Mouse (Mus musculus) cerebellum, adult 2 months (tissue): Measurements from ENCODE around the gene Abca2. TPM values are rescaled to one million over a fixed set of nuclear protein-coding genes. Genes with fewer than 3 reads are reported as not detected.

ENCODE experiments used
- DNase-seq, 2 experiments: peaks; one replicate each; pipeline ENCODE4 v3.0.0; 2021
- H3K27ac ChIP-seq: fragments of 200-500 bp; 2 replicates; pipeline ENCODE4 v1.5.1; 2012; ENCODE audit warnings: low read length, control low read depth, inconsistent platforms; ENCODE audit not compliant: insufficient read depth
- H3K27me3 ChIP-seq: fragments of 200-500 bp; 2 replicates; pipeline ENCODE4 v1.6.1; 2012; ENCODE audit warnings: inconsistent platforms, mild to moderate bottlenecking, low read length, moderate library complexity; ENCODE audit not compliant: control insufficient read depth, insufficient read depth
- H3K4me1 ChIP-seq: fragments of 200-500 bp; 2 replicates; pipeline ENCODE4 v1.6.1; 2011; ENCODE audit warnings: low read length; ENCODE audit not compliant: control insufficient read depth, insufficient read depth
- H3K4me3 ChIP-seq: fragments of 200-500 bp; replicated peaks from 2 replicates; pipeline ENCODE3; 2011; ENCODE audit warnings: mild to moderate bottlenecking, low read depth, low read length, control low read depth; ENCODE audit not compliant: insufficient read depth
- CTCF ChIP-seq: fragments of 200-500 bp; IDR thresholded peaks from 2 replicates; pipeline ENCODE4 v1.5.1; 2011; ENCODE audit warnings: low read depth, mild to moderate bottlenecking, control low read depth, low read length, moderate library complexity, borderline replicate concordance; ENCODE audit not compliant: insufficient read depth
- POLR2A ChIP-seq: fragments of 200-500 bp; IDR thresholded peaks from 2 replicates; pipeline ENCODE4 v1.6.1; 2011; ENCODE audit warnings: low read length, control low read depth, borderline replicate concordance; ENCODE audit not compliant: insufficient read depth
- WGBS: fragments of 180-500 bp; shearing (Covaris S2); methylation state at CpG from one replicate; pipeline ENCODE4 v1.1.7; 2018; 5-methylcytosine and 5-hydroxymethylcytosine counted together
- polyA plus RNA-seq: library from polyadenylated mRNA; depleted of rRNA; stranded (reverse); fragments of >200 nt; gene quantifications from 2 replicates; pipeline ENCODE4 v1.2.3, GENCODE M21; 2012; rRNA removed

Abca2 gene
- polyA plus RNA-seq, result 285 and 294 TPM in 2 replicates

- no peaks in the 10 kb centered on the region for H3K27me3 ChIP-seq
- peak; percentile 97 for DNase-seq
- H3K27ac ChIP-seq, result peak within 1 kb of the TSS; percentile 100
- H3K4me1 ChIP-seq, result peaks cover 59% of the 10 kb centered on the region
- TF ChIP-seq CTCF, result peak; percentile 87
- TF ChIP-seq POLR2A, result peak; percentile 45; the same call in 1 of the 2 replicates
- H3K4me3 ChIP-seq, result peak within 1 kb of the TSS; percentile 71
- under 1% methylated on average over 77 of the region's 89 CpGs for WGBS
Measured at GRCm38 (mm10) chr2:25428442-25429236, at the start of gene Abca2. Abca2 (plus strand) TSS chr2:25428703.

GRCm38 (mm10) chr2:25384492-25384891, 44.0 kb upstream of the Abca2 start:
- Histone ChIP-seq H3K27me3 (no peaks in the 10 kb centered on the region), H3K27ac (no peak overlapping the region), H3K4me1 (no peaks in the 10 kb centered on the region), H3K4me3 (no peak overlapping the region)
- TF ChIP-seq CTCF (no peak), POLR2A (no peak)
- 91% methylated on average over 5 of the region's 5 CpGs for WGBS
- no peak for DNase-seq

GRCm38 (mm10) chr2:25391266-25391665, 37.2 kb upstream of the Abca2 start:
- 26% methylated on average over 5 of the region's 5 CpGs for WGBS
- no peak for DNase-seq

GRCm38 (mm10) chr2:25394281-25395221, 34.0 kb upstream of the Abca2 start:
- DNase-seq, result peak; percentile 44 to 60
- 48% methylated on average over 3 of the region's 3 CpGs for WGBS
- H3K4me1 ChIP-seq, result peaks cover 12% of the 10 kb centered on the region
- TF ChIP-seq POLR2A (no peak), CTCF (no peak)
- H3K27ac ChIP-seq, result no peak overlapping the region
- H3K27me3 ChIP-seq, result no peaks in the 10 kb centered on the region
- H3K4me3 ChIP-seq, result no peak overlapping the region

More at GRCm38 (mm10) chr2:25391266-25391665, 37.2 kb upstream of the Abca2 start:
- H3K4me1 ChIP-seq, result peaks cover 2% of the 10 kb centered on the region; the same call in 1 of the 2 replicates
- no peak overlapping the region for H3K27ac ChIP-seq
- H3K27me3 ChIP-seq, result no peaks in the 10 kb centered on the region
- TF ChIP-seq POLR2A (no peak), CTCF (no peak)
- H3K4me3 ChIP-seq, result no peak overlapping the region

GRCm38 (mm10) chr2:25395721-25396596, 32.5 kb upstream of the Abca2 start, which contains the start of gene Entpd2:
Entpd2 (plus strand) TSS chr2:25395874.
- peak; percentile 54 to 59 for DNase-seq
- TF ChIP-seq CTCF (no peak; the same call in 1 of the 2 replicates), POLR2A (0 out of 2 replicates have a peak, but pooled peaks have one; percentile 12)
- H3K4me3 ChIP-seq, result peak within 1 kb of the TSS; percentile 53
- no peaks in the 10 kb centered on the region for H3K27me3 ChIP-seq
- H3K4me1 ChIP-seq, result peaks cover 15% of the 10 kb centered on the region
- H3K27ac ChIP-seq, result peak within 1 kb of the TSS; percentile 4; the same call in 1 of the 2 replicates
- 3% methylated on average over 56 of the region's 57 CpGs for WGBS

GRCm38 (mm10) chr2:25396597-25396983, 31.9 kb upstream of the Abca2 start:
- DNase-seq, result peak; percentile 79 to 83
- Histone ChIP-seq H3K4me3 (peak overlapping the region; percentile 53), H3K4me1 (peaks cover 15% of the 10 kb centered on the region), H3K27me3 (no peaks in the 10 kb centered on the region), H3K27ac (0 out of 2 replicates have a peak overlapping the region, but pooled peaks have one; percentile 4)
- WGBS, result 26% methylated on average over 3 of the region's 3 CpGs
- peak; percentile 28; the same call in 1 of the 2 replicates for TF ChIP-seq POLR2A
- TF ChIP-seq CTCF, result no peak
